Mouse (Mus musculus) forebrain, embryonic 11.5 days (tissue): ENCODE measurements around the gene Gm6525. TPM values are rescaled to one million over a fixed set of nuclear protein-coding genes. Genes with fewer than 3 reads are reported as not detected.

Experiments
- ATAC-seq: fragments of 200-750 bp; cut with Nextera tagmentation; replicated peaks from 2 replicates; pipeline ENCODE4 v1.8.0; 2017; ENCODE audit warnings: moderate TSS enrichment; ENCODE audit not compliant: low FRiP score
- DNase-seq: peaks from one replicate; pipeline ENCODE4 v3.0.0-alpha.2; 2017; ENCODE audit warnings: low spot score
- H3K27ac ChIP-seq: fragments of 300-500 bp; sonication (generic); 2 replicates; pipeline ENCODE4 v1.5.1; 2014; ENCODE audit warnings: low read depth, low read length
- H3K27me3 ChIP-seq: fragments of 300-500 bp; sonication (generic); 2 replicates; pipeline ENCODE4 v1.6.1; 2014; ENCODE audit warnings: mild to moderate bottlenecking, low read length, mixed read lengths; ENCODE audit not compliant: control insufficient read depth, insufficient read depth
- H3K36me3 ChIP-seq: fragments of 300-500 bp; sonication (generic); 2 replicates; pipeline ENCODE4 v1.6.1; 2014; ENCODE audit warnings: mild to moderate bottlenecking, low read length, moderate library complexity, mixed read lengths; ENCODE audit not compliant: control insufficient read depth, insufficient read depth
- H3K4me1 ChIP-seq: fragments of 300-500 bp; sonication (generic); replicated peaks from 2 replicates; pipeline ENCODE4 v1.6.1; 2014; ENCODE audit warnings: low read length, mixed read lengths; ENCODE audit not compliant: control insufficient read depth, insufficient read depth
- H3K4me2 ChIP-seq: fragments of 300-500 bp; sonication (generic); 2 replicates; pipeline ENCODE4 v1.6.1; 2014; ENCODE audit warnings: low read depth, mild to moderate bottlenecking, low read length, moderate library complexity, mixed read lengths; ENCODE audit not compliant: severe bottlenecking
- H3K4me3 ChIP-seq: fragments of 300-500 bp; sonication (generic); 2 replicates; pipeline ENCODE4 v1.5.1; 2014; ENCODE audit warnings: low read depth, low read length
- H3K9ac ChIP-seq: fragments of 300-500 bp; sonication (generic); 2 replicates; pipeline ENCODE4 v1.6.1; 2014; ENCODE audit warnings: low read length
- H3K9me3 ChIP-seq: fragments of 300-500 bp; sonication (generic); 2 replicates; pipeline ENCODE4 v1.6.1; 2016; ENCODE audit warnings: low read length, mixed read lengths; ENCODE audit not compliant: control insufficient read depth
- WGBS: fragments of 180-500 bp; shearing (Covaris S2); extraction: QIAGEN DNeasy Blood & Tissue Kit; methylation state at CpG from one replicate; pipeline ENCODE4 v1.1.7; 2014; 5-methylcytosine and 5-hydroxymethylcytosine counted together
- polyA plus RNA-seq: library from polyadenylated mRNA; unstranded; fragments of >200 nt; fragmentation: Nextera tagmentation; extraction: Ambion mirVana; gene quantifications from 2 replicates; pipeline ENCODE4 v1.2.1, GENCODE M21; 2014

The Gm6525 gene
- polyA plus RNA-seq, 1 experiment from 2014 or later = 0.43 TPM

DNA sequence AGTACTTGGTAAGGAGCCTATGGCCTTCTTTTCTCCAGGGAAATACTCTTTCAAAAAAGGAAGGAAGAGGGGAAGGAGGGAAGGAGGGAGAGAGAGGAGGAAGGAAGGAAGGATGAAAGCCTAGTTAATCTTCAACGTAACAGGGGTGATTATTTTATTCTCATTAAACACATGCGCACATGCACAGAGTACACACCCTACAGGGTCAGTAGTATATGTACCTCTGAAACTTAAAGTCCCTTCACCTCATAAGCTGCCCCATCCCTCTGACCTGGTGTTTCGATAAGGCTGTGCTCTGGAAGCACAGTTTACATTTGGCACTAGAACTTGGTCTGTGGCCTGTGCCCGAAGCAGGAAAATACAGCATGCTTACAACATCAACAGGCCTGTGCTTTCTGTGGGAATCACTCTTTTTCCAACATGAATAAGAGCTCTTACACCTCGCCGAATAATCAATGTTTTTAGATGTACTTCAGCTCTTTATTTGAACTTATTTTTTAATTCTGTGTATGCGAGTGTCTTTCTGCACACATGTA lies 37.5 kb downstream of the Gm6525 start:
- ATAC-seq (no peak), DNase-seq (no peak)
- no peak overlapping the region for H3K4me3 ChIP-seq
- no peak overlapping the region for H3K9ac ChIP-seq
- no peaks in the 10 kb centered on the region for H3K36me3 ChIP-seq
- WGBS = 92% methylated on average over 7 of the region's 7 CpGs
- H3K27me3 ChIP-seq = no peaks in the 10 kb centered on the region
- H3K27ac ChIP-seq = no peak overlapping the region
- H3K9me3 ChIP-seq = no peaks in the 10 kb centered on the region
- H3K4me2 ChIP-seq = no peak overlapping the region
- peaks cover 4% of the 10 kb centered on the region; the same call in 1 of the 2 replicates for H3K4me1 ChIP-seq

DNA sequence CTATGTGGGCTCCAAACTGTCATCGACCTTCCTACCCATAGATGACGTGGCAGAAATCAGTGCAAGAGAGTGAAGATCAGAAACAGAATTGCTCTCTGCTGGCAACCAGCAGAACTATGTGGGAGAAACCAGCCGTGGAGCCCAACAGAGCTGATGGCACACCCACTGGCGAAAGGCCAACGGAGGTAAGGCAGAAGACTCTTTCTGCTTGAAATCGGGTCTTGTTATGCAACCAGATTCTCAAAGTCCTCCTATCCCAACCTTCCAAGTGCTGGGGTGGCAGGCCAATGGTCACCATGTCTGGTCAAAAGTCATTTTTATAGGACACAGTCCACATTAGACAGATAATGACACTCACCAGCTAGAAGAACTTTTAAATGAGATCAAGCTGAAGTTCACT lies 40.6 kb downstream of the Gm6525 start:
- Histone ChIP-seq H3K27ac (no peak overlapping the region), H3K4me1 (peaks cover 14% of the 10 kb centered on the region), H3K27me3 (no peaks in the 10 kb centered on the region), H3K9me3 (no peaks in the 10 kb centered on the region), H3K4me3 (no peak overlapping the region), H3K36me3 (no peaks in the 10 kb centered on the region), H3K9ac (no peak overlapping the region), H3K4me2 (no peak overlapping the region)
- 85% methylated on average over 6 of the region's 6 CpGs for WGBS
- ATAC-seq = no peak
- no peak for DNase-seq

DNA sequence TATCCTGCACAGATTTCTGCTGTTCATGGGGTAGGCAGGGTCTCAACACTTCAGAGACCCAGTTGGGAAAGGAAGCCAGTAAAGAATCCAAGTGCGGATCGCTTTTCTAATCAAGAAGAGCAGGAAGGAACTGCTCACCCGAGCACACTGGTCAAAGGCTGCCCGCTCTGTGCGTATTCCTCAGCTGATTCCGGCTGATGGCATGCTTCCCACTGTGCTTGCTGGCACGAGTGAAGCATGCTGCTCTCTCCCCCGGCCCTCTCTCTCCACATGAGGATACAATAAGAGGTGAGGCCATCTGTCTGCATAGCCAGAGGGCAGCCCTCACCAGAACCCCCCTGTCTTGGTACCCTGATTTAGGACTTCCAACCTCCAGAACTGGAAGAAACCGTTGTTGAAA lies 41.3 kb downstream of the Gm6525 start:
- no peak overlapping the region for H3K27ac ChIP-seq
- ATAC-seq = no peak
- no peak overlapping the region for H3K9ac ChIP-seq
- H3K27me3 ChIP-seq = no peaks in the 10 kb centered on the region
- no peak overlapping the region for H3K4me3 ChIP-seq
- no peaks in the 10 kb centered on the region for H3K9me3 ChIP-seq
- no peaks in the 10 kb centered on the region for H3K36me3 ChIP-seq
- 65% methylated on average over 9 of the region's 9 CpGs for WGBS
- no peak overlapping the region for H3K4me2 ChIP-seq
- no peak for DNase-seq
- H3K4me1 ChIP-seq = peaks cover 14% of the 10 kb centered on the region

DNA sequence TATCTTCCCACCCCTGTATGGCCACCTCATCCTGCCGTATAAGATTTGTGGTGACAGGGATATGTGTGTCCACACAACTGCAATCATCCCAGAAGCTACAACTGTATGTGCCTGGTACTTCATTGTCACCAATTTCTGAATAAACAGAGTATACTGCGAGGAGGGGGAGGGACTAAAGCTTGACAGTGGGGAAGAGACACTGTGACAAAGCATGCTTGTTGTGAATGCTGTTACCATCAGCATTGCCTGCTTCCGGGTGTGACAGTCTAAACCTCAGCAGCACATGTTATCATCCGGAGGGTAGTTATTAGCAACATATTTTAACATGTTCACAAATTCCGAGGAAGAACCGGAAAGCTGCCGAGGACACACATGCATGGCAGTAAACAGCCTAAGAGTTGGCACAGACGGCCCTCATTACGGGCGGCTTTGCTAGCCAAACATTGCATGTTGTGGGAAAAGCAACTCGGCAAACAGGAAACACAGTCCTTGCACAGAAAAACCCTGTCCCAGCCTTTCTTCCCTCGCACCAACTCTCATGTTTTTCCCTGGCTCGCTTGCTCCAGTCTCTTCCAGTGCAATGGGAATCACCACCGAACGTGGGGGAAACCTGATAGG lies 41.9 kb downstream of the Gm6525 start:
- H3K27me3 ChIP-seq = no peaks in the 10 kb centered on the region
- 85% methylated on average over 15 of the region's 15 CpGs for WGBS
- H3K4me2 ChIP-seq = no peak overlapping the region
- H3K36me3 ChIP-seq = no peaks in the 10 kb centered on the region
- DNase-seq = no peak
- H3K4me1 ChIP-seq = peaks cover 14% of the 10 kb centered on the region
- no peak for ATAC-seq
- no peak overlapping the region for H3K9ac ChIP-seq
- H3K9me3 ChIP-seq = no peaks in the 10 kb centered on the region
- no peak overlapping the region for H3K27ac ChIP-seq
- no peak overlapping the region for H3K4me3 ChIP-seq

DNA sequence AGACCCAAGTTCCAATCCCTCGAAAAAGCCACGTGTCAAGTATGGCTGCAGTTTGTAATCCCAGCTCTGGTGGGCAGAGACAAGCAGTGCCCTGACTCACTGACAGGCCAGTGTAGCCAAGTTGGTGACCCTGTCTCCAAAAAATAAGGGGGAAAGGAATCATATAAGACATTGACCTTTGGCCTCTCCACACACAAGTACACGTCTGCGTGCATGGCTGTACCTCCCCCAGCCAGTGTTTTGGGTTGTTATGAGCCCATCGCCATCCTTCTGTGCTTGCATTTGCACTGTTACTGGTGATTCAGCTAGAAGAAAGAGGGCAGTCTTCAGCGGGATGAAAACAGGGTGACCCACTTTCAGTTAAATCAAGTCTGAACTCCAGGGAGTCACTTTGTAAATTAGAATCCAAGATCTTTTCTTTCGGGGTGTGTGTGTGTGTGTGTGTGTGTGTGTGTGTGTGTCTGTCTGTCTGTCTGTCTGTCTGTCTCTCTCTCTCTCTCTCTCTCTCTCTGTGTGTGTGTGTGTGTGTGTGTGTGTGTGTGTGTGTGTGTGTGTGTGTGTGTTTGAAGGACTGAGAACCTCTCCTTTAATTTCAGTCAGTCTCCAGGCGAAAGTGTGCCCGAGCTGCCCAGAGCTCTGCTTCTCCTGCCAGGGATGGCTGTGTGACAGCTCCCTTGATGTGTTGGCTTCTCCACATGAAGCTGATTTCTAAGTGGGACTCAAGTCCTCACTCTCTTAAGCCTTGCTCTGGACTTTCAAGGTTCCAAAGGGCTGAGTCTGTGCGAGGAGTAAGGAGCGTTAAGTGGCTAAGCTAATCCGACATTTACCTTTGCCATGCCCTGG lies 43.4 kb downstream of the Gm6525 start:
- DNase-seq (no peak), ATAC-seq (no peak)
- peak overlapping the region; percentile 7 for H3K9ac ChIP-seq
- H3K27ac ChIP-seq = no peak overlapping the region
- no peak overlapping the region for H3K4me3 ChIP-seq
- no peaks in the 10 kb centered on the region for H3K9me3 ChIP-seq
- H3K36me3 ChIP-seq = no peaks in the 10 kb centered on the region
- H3K27me3 ChIP-seq = no peaks in the 10 kb centered on the region
- WGBS = 52% methylated on average over 12 of the region's 12 CpGs
- H3K4me1 ChIP-seq = peaks cover 14% of the 10 kb centered on the region
- H3K4me2 ChIP-seq = peak overlapping the region; percentile 77; the same call in 1 of the 2 replicates

DNA sequence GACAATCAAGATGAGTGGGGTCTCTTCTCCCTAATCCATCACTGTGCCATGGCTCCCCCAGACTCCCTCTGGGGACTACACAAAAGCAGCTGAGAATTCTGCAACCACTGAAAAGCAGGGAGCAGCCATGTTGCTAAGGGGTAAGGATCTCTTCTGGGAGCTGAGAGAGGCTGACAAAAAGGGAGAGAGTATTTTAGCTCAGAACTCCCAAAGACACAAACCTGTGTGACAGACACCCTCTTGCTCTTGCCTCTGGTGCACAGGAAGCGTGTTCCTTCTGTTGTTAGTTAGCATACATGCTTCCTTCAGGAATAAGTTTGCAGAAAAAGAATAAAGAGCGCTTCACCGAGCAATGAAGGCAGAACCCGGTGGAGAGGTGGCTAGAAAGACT lies 44.1 kb downstream of the Gm6525 start:
- no peak for ATAC-seq
- WGBS = 27% methylated on average over 4 of the region's 4 CpGs

DNA sequence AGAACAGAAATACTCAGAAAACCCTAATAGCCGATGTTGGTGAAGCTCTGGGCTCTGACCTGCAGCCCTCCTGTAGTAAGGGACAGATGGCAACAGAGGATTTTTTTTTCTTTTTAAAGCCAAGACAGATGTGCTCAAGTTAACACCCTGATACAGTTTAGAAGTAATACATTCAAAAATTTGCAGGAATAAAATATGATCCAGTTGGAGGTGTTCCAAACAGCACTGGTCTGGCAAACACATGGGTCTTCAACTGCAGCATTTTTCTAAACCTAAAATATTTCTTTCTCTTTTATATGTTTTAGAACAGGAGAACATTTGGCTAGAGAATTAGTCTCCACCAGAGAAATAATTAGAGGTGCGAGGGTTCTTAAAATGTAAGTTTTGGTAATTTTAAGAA lies 44.6 kb downstream of the Gm6525 start:
- Histone ChIP-seq H3K9ac (peak overlapping the region; percentile 7), H3K36me3 (no peaks in the 10 kb centered on the region), H3K27ac (no peak overlapping the region), H3K4me2 (peak overlapping the region; percentile 77; the same call in 1 of the 2 replicates), H3K9me3 (no peaks in the 10 kb centered on the region), H3K4me3 (peak overlapping the region; percentile 49; the same call in 1 of the 2 replicates), H3K4me1 (peaks cover 14% of the 10 kb centered on the region), H3K27me3 (no peaks in the 10 kb centered on the region)
- ATAC-seq = no peak
- WGBS = 48% methylated on average over 2 of the region's 2 CpGs
- no peak for DNase-seq

More for the DNA sequence above, 44.1 kb downstream of the Gm6525 start:
- Histone ChIP-seq H3K9me3 (no peaks in the 10 kb centered on the region), H3K27ac (no peak overlapping the region), H3K36me3 (no peaks in the 10 kb centered on the region), H3K4me3 (no peak overlapping the region; the same call in 1 of the 2 replicates), H3K4me1 (peaks cover 14% of the 10 kb centered on the region), H3K4me2 (peak overlapping the region; percentile 77; the same call in 1 of the 2 replicates), H3K27me3 (no peaks in the 10 kb centered on the region), H3K9ac (peak overlapping the region; percentile 7)
- no peak for DNase-seq

DNA sequence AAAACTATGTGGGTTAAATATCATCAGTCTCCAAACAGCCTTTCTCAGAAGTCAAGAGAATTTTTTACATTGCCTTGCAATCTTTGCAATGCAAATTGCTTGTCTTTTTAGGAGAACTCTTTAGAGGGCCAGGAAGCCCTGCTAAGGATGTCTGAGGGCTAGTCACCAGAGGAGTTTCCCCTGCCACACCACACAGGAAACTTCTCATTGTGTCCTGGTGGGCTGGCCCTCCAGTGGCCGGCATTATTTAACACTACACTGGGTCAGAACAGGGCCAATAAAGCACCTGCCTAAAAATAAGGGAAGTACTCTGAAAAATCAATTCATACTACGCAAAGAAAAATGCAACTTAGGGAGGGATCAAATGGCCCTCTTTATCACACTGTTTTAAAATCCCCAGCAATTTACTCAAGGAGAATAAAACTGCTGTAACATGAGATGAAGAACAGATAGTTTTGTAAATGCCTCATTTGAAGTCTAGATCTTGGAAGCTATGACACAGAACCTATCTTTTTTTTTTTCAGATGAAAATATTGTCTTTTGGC lies 45.3 kb downstream of the Gm6525 start:
- Histone ChIP-seq H3K4me1 (peaks cover 13% of the 10 kb centered on the region), H3K9ac (peak overlapping the region; percentile 65; the same call in 1 of the 2 replicates), H3K9me3 (no peaks in the 10 kb centered on the region), H3K4me2 (peak overlapping the region; percentile 77), H3K36me3 (no peaks in the 10 kb centered on the region), H3K27ac (peak overlapping the region; percentile 43; the same call in 1 of the 2 replicates), H3K4me3 (peak overlapping the region; percentile 49), H3K27me3 (no peaks in the 10 kb centered on the region)
- DNase-seq (no peak), ATAC-seq (no peak)
- WGBS = 10% methylated on average over 2 of the region's 2 CpGs
